Mouse (Mus musculus) neural tube, embryonic 15.5 days (tissue): Measurements from ENCODE around the gene Zg16. TPM values are rescaled to one million over a fixed set of nuclear protein-coding genes. Genes with fewer than 3 reads are reported as not detected.
A peak's percentile ranks its signal among the peaks of the same experiment; 100 is the strongest.

ENCODE experiments used
- ATAC-seq: fragments of 200-750 bp; cut with Nextera tagmentation; 2 replicates; pipeline ENCODE4 v1.8.0; 2017; ENCODE audit warnings: mild to moderate bottlenecking, moderate TSS enrichment, moderate library complexity; ENCODE audit not compliant: low FRiP score
- H3K27ac ChIP-seq: fragments of 300-500 bp; sonication (generic); replicated peaks from 2 replicates; pipeline ENCODE4 v1.5.1; 2015; ENCODE audit warnings: mild to moderate bottlenecking, inconsistent platforms
- H3K27me3 ChIP-seq: fragments of 300-500 bp; sonication (generic); replicated peaks from 2 replicates; pipeline ENCODE4 v1.6.1; 2015; ENCODE audit warnings: inconsistent platforms
- H3K36me3 ChIP-seq: fragments of 300-500 bp; sonication (generic); 2 replicates; pipeline ENCODE4 v1.6.1; 2015; ENCODE audit warnings: inconsistent platforms
- H3K4me1 ChIP-seq: fragments of 300-500 bp; sonication (generic); 2 replicates; pipeline ENCODE4 v1.6.1; 2015; ENCODE audit warnings: inconsistent platforms
- H3K4me2 ChIP-seq: fragments of 300-500 bp; sonication (generic); 2 replicates; pipeline ENCODE4 v1.6.1; 2015; ENCODE audit warnings: inconsistent platforms, mild to moderate bottlenecking, moderate library complexity
- H3K4me3 ChIP-seq: fragments of 300-500 bp; sonication (generic); replicated peaks from 2 replicates; pipeline ENCODE4 v1.5.1; 2015; ENCODE audit warnings: mild to moderate bottlenecking, inconsistent platforms
- H3K9ac ChIP-seq: fragments of 300-500 bp; sonication (generic); replicated peaks from 2 replicates; pipeline ENCODE4 v1.6.1; 2015; ENCODE audit warnings: mild to moderate bottlenecking, inconsistent platforms
- H3K9me3 ChIP-seq: fragments of 300-500 bp; sonication (generic); replicated peaks from 2 replicates; pipeline ENCODE4 v1.6.1; 2016; ENCODE audit warnings: inconsistent platforms
- WGBS: fragments of 180-500 bp; shearing (Covaris S2); methylation state at CpG from one replicate; pipeline ENCODE4 v1.1.7; 2015; ENCODE audit warnings: mixed read lengths; 5-methylcytosine and 5-hydroxymethylcytosine counted together
- polyA plus RNA-seq: library from polyadenylated mRNA; unstranded; fragments of >200 nt; fragmentation: Nextera tagmentation; extraction: Ambion mirVana; gene quantifications from 2 replicates; pipeline ENCODE4 v1.2.1, GENCODE M21; 2015

Gene Zg16
- polyA plus RNA-seq, 1 experiment from 2014 or later = not detected

GRCm38 (mm10) chr7:127114920-127115319, 27.8 kb upstream of the Zg16 start:
- Histone ChIP-seq H3K4me1 (no peaks in the 10 kb centered on the region), H3K9ac (no peak overlapping the region), H3K36me3 (no peaks in the 10 kb centered on the region), H3K4me2 (no peak overlapping the region), H3K27ac (no peak overlapping the region), H3K27me3 (no peaks in the 10 kb centered on the region; the same call in 1 of the 2 replicates), H3K9me3 (no peaks in the 10 kb centered on the region), H3K4me3 (no peak overlapping the region)
- WGBS = 85% methylated on average over 11 of the region's 11 CpGs
- ATAC-seq = no peak

- Histone ChIP-seq H3K9ac (no peak overlapping the region), H3K4me3 (no peak overlapping the region), H3K36me3 (no peaks in the 10 kb centered on the region), H3K4me1 (no peaks in the 10 kb centered on the region), H3K4me2 (no peak overlapping the region), H3K27ac (no peak overlapping the region), H3K9me3 (no peaks in the 10 kb centered on the region), H3K27me3 (no peaks in the 10 kb centered on the region)
- 57% methylated on average over 11 of the region's 12 CpGs for WGBS
- ATAC-seq = no peak
These were observed 26.6 kb upstream of the Zg16 start for GRCm38 (mm10) chr7:127113614-127114259.

GRCm38 (mm10) chr7:127112921-127113597, 25.9 kb upstream of the Zg16 start:
- H3K4me3 ChIP-seq = no peak overlapping the region
- H3K4me1 ChIP-seq = no peaks in the 10 kb centered on the region
- H3K27ac ChIP-seq = no peak overlapping the region
- H3K4me2 ChIP-seq = no peak overlapping the region
- H3K27me3 ChIP-seq = no peaks in the 10 kb centered on the region
- 52% methylated on average over 9 of the region's 9 CpGs for whole genome bisulfite sequencing
- no peaks in the 10 kb centered on the region for H3K36me3 ChIP-seq
- H3K9ac ChIP-seq = no peak overlapping the region
- H3K9me3 ChIP-seq = no peaks in the 10 kb centered on the region
- ATAC-seq = no peak

- H3K4me3 ChIP-seq = no peak overlapping the region
- no peak for ATAC-seq
- no peak overlapping the region for H3K9ac ChIP-seq
- no peaks in the 10 kb centered on the region for H3K36me3 ChIP-seq
- 82% methylated on average over 12 of the region's 12 CpGs for WGBS
- no peaks in the 10 kb centered on the region for H3K9me3 ChIP-seq
- H3K4me2 ChIP-seq = no peak overlapping the region
- H3K27ac ChIP-seq = no peak overlapping the region
- no peaks in the 10 kb centered on the region for H3K27me3 ChIP-seq
- no peaks in the 10 kb centered on the region for H3K4me1 ChIP-seq
These were observed 25.2 kb upstream of the Zg16 start for GRCm38 (mm10) chr7:127112251-127112841.

GRCm38 (mm10) chr7:127111461-127111860, 24.3 kb upstream of the Zg16 start:
- H3K4me2 ChIP-seq = no peak overlapping the region
- no peak overlapping the region for H3K27ac ChIP-seq
- H3K27me3 ChIP-seq = no peaks in the 10 kb centered on the region
- WGBS = 50% methylated on average over 6 of the region's 6 CpGs
- H3K9ac ChIP-seq = no peak overlapping the region
- no peaks in the 10 kb centered on the region for H3K36me3 ChIP-seq
- H3K9me3 ChIP-seq = no peaks in the 10 kb centered on the region
- H3K4me3 ChIP-seq = no peak overlapping the region
- ATAC-seq = no peak
- H3K4me1 ChIP-seq = no peaks in the 10 kb centered on the region

GRCm38 (mm10) chr7:127110239-127111007, 23.3 kb upstream of the Zg16 start:
- H3K9me3 ChIP-seq = no peaks in the 10 kb centered on the region
- no peaks in the 10 kb centered on the region for H3K36me3 ChIP-seq
- H3K27ac ChIP-seq = no peak overlapping the region
- H3K4me1 ChIP-seq = no peaks in the 10 kb centered on the region
- no peaks in the 10 kb centered on the region for H3K27me3 ChIP-seq
- H3K4me3 ChIP-seq = no peak overlapping the region
- peak; percentile 70 for ATAC-seq
- no peak overlapping the region for H3K4me2 ChIP-seq
- no peak overlapping the region for H3K9ac ChIP-seq
- WGBS = 49% methylated on average over 18 of the region's 18 CpGs

- WGBS = 73% methylated on average over 7 of the region's 7 CpGs
- no peak for ATAC-seq
- Histone ChIP-seq H3K4me1 (peaks cover 11% of the 10 kb centered on the region), H3K27me3 (no peaks in the 10 kb centered on the region), H3K36me3 (no peaks in the 10 kb centered on the region), H3K4me2 (no peak overlapping the region), H3K9ac (no peak overlapping the region), H3K4me3 (no peak overlapping the region), H3K27ac (0 out of 2 replicates have a peak overlapping the region, but pooled peaks have one; percentile 2), H3K9me3 (no peaks in the 10 kb centered on the region)
These were observed 18.4 kb upstream of the Zg16 start for GRCm38 (mm10) chr7:127105551-127105950.

- peak; percentile 75 for ATAC-seq
- no peaks in the 10 kb centered on the region for H3K36me3 ChIP-seq
- H3K27me3 ChIP-seq = no peaks in the 10 kb centered on the region
- WGBS = 16% methylated on average over 17 of the region's 17 CpGs
- H3K4me3 ChIP-seq = peak overlapping the region; percentile 18
- peak overlapping the region; percentile 14 for H3K9ac ChIP-seq
- no peaks in the 10 kb centered on the region for H3K9me3 ChIP-seq
- peaks cover 11% of the 10 kb centered on the region for H3K4me1 ChIP-seq
- peak overlapping the region; percentile 62 for H3K27ac ChIP-seq
- peak overlapping the region; percentile 47 for H3K4me2 ChIP-seq
These were observed 17.6 kb upstream of the Zg16 start for GRCm38 (mm10) chr7:127104560-127105332.

- Histone ChIP-seq H3K36me3 (no peaks in the 10 kb centered on the region), H3K4me1 (peaks cover 11% of the 10 kb centered on the region), H3K4me2 (no peak overlapping the region), H3K9ac (no peak overlapping the region), H3K27me3 (no peaks in the 10 kb centered on the region), H3K4me3 (no peak overlapping the region), H3K9me3 (no peaks in the 10 kb centered on the region), H3K27ac (peak overlapping the region; percentile 62)
- ATAC-seq = no peak
- 71% methylated on average over 6 of the region's 6 CpGs for WGBS
These were observed 16.8 kb upstream of the Zg16 start for GRCm38 (mm10) chr7:127103960-127104359.

- Histone ChIP-seq H3K4me1 (peaks cover 11% of the 10 kb centered on the region), H3K27me3 (no peaks in the 10 kb centered on the region), H3K27ac (no peak overlapping the region), H3K9me3 (no peaks in the 10 kb centered on the region), H3K4me2 (no peak overlapping the region), H3K36me3 (no peaks in the 10 kb centered on the region), H3K4me3 (no peak overlapping the region), H3K9ac (no peak overlapping the region)
- WGBS = 88% methylated on average over 6 of the region's 6 CpGs
- ATAC-seq = no peak
These were observed 15.0 kb upstream of the Zg16 start for GRCm38 (mm10) chr7:127102148-127102547.

- Histone ChIP-seq H3K9me3 (no peaks in the 10 kb centered on the region), H3K36me3 (no peaks in the 10 kb centered on the region), H3K9ac (no peak overlapping the region), H3K4me3 (no peak overlapping the region), H3K27ac (no peak overlapping the region), H3K4me1 (peaks cover 11% of the 10 kb centered on the region), H3K27me3 (no peaks in the 10 kb centered on the region), H3K4me2 (no peak overlapping the region)
- ATAC-seq = no peak
- 47% methylated on average over 2 of the region's 2 CpGs for WGBS
These were observed 14.4 kb upstream of the Zg16 start for GRCm38 (mm10) chr7:127101451-127102016.
